Mouse (Mus musculus) common myeloid progenitor, adult 5-6 weeks (primary cell): ENCODE data around the gene Scgb1b20. TPM values are rescaled to one million over a fixed set of nuclear protein-coding genes. Genes with fewer than 3 reads are reported as not detected.
"Not testable (repeated sequence)": the region's sequence is repeated elsewhere in the genome, so short reads cannot be mapped to it uniquely, and the experiment has no call there.

ENCODE experiments used
- ATAC-seq: replicated peaks from 2 replicates; pipeline ENCODE4 v1.8.0; 2016; ENCODE audit warnings: low read depth, mild to moderate bottlenecking, moderate TSS enrichment, inconsistent platforms; ENCODE audit not compliant: poor library complexity, severe bottlenecking
- total RNA-seq: library from RNA; stranded (forward); fragments of 200-1000, 187-1606 nt; gene quantifications from 2 replicates; pipeline ENCODE4 v1.2.3, GENCODE M21; 2017

Gene Scgb1b20
- not detected in 2 replicates for total RNA-seq

- not testable (repeated sequence) for ATAC-seq
These were observed at the start of gene Scgb1b20 for GRCm38 (mm10) chr7:33372934-33373333. Scgb1b20 (plus strand) TSS chr7:33373234.

GRCm38 (mm10) chr7:33366222-33366621 is 6.8 kb upstream of the Scgb1b20 start, which contains the start of gene Scgb2b20:
Scgb2b20 (minus strand) TSS chr7:33366322.
- not testable (repeated sequence) for ATAC-seq

- ATAC-seq, result not testable (repeated sequence)
These were observed 26.7 kb downstream of the Scgb1b20 start for GRCm38 (mm10) chr7:33399749-33400148.

GRCm38 (mm10) chr7:33401650-33402049 is 28.6 kb downstream of the Scgb1b20 start:
- no peak for ATAC-seq

GRCm38 (mm10) chr7:33409681-33410080 is 36.6 kb downstream of the Scgb1b20 start:
- not testable (repeated sequence) for ATAC-seq

Other genes starting within 250 kb of the Scgb1b20 start
- gene Scgb2b18, start 199.4 kb upstream of the Scgb1b20 start, total RNA-seq, result not detected in 2 replicates
- not detected in 2 replicates for gene Scgb1b18, start 187.7 kb upstream of the Scgb1b20 start, total RNA-seq
- gene Scgb2b19, start 92.9 kb upstream of the Scgb1b20 start, total RNA-seq, result not detected in 2 replicates
- not detected in 2 replicates for gene Scgb1b19, start 85.9 kb upstream of the Scgb1b20 start, total RNA-seq
- gene Scgb2b20, start 6.9 kb upstream of the Scgb1b20 start, total RNA-seq, result not detected in 2 replicates
- not detected in 2 replicates for gene Scgb2b21, start 147.2 kb downstream of the Scgb1b20 start, total RNA-seq